37 mouse cellular contexts compared by ENCODE assay signal in genomic region chr3:146127205-146127604, GRCm38 (mm10). TPM values are rescaled to one million over a fixed set of nuclear protein-coding genes. Genes with fewer than 3 reads are reported as not detected.
DNase-seq lines count a peak whose midpoint lies in the region; ATAC-seq and TF ChIP-seq lines count a peak whose summit lies in the region.
"Had no signal": no experiment of that assay in that cellular context is flagged by ENCODE, and none has a peak within 500 bp of the region (broad histone marks: within the 10 kb centered on the region; RNA-seq: fewer than 3 reads in every experiment).

No protein-coding gene starts in this region.

- TF ChIP-seq CTCF in G1E (IDR thresholded peaks at IDR 0.05; ENCODE audit: low read depth, low read length), result no peak
- TF ChIP-seq CTCF in liver, postnatal 0 days (IDR thresholded peaks at IDR 0.05; ENCODE audit: low read depth), result no peak

- no peak overlapping the region for H3K4me3 ChIP-seq in G1E (ENCODE audit: low read depth, low read length)
- H3K4me3 ChIP-seq in liver, embryonic 12.5 days, result no peak overlapping the region
- no peak overlapping the region for H3K4me3 ChIP-seq in liver, postnatal 0 days (ENCODE audit: low read depth, low read length)
- H3K4me3 ChIP-seq: forebrain, embryonic 13.5 days; heart, embryonic 15.5 days; hindbrain, embryonic 12.5 days; intestine, embryonic 15.5 days; megakaryocyte, embryonic 14.5 days; midbrain, embryonic 13.5 days; neural tube, embryonic 15.5 days; stomach, embryonic 15.5 days had no signal

- 17% methylated on average over 6 of the region's 6 CpGs for WGBS in liver, embryonic 12.5 days (ENCODE audit: insufficient replicate concordance)
- 46% methylated on average over 6 of the region's 6 CpGs for WGBS in liver, postnatal 0 days (ENCODE audit: insufficient replicate concordance)

- no peak overlapping the region for H3K4me2 ChIP-seq in liver, embryonic 12.5 days
- no peak overlapping the region for H3K4me2 ChIP-seq in liver, postnatal 0 days (ENCODE audit: low read depth, low read length)
- H3K4me2 ChIP-seq: forebrain, embryonic 13.5 days; heart, embryonic 15.5 days; hindbrain, embryonic 12.5 days; intestine, embryonic 15.5 days; midbrain, embryonic 13.5 days; neural tube, embryonic 15.5 days; stomach, embryonic 15.5 days had no signal

- peak; percentile 52 for ATAC-seq in G1E (ENCODE audit: extremely low read depth, insufficient number of reproducible peaks, low FRiP score, poor library complexity, severe bottlenecking)
- peak; percentile 94 for ATAC-seq in liver, embryonic 12.5 days
- ATAC-seq in liver, postnatal 0 days, result peak; percentile 82
- ATAC-seq in monocyte, adult 5-6 weeks (replicated peaks; ENCODE audit: insufficient number of reproducible peaks, low FRiP score, low TSS enrichment, poor library complexity, severe bottlenecking), result no peak
- ATAC-seq in erythroblast, adult 5-6 weeks (replicated peaks; ENCODE audit: low FRiP score, poor library complexity, severe bottlenecking), result no peak
- ATAC-seq: CD4-positive, CD25-positive, alpha-beta regulatory T cell, adult 4 months; forebrain, embryonic 13.5 days; hindbrain, postnatal 0 days; intestine, embryonic 15.5 days; midbrain, embryonic 13.5 days; Patski had no signal

- H3K27me3 ChIP-seq in G1E (ENCODE audit: insufficient read depth, low read length), result no peaks in the 10 kb centered on the region; the same call in 1 of the 2 replicates
- H3K27me3 ChIP-seq in liver, embryonic 12.5 days (replicated peaks), result peaks cover 4% of the 10 kb centered on the region; the same call in 1 of the 2 replicates
- H3K27me3 ChIP-seq in liver, postnatal 0 days (ENCODE audit: insufficient read depth, low read length), result no peaks in the 10 kb centered on the region
- H3K27me3 ChIP-seq: forebrain, embryonic 13.5 days; hindbrain, embryonic 12.5 days; intestine, embryonic 15.5 days; midbrain, embryonic 13.5 days; neural tube, embryonic 15.5 days; Patski; stomach, embryonic 15.5 days had no signal

- H3K4me1 ChIP-seq in G1E (ENCODE audit: insufficient read depth, low read depth, low read length), result no peaks in the 10 kb centered on the region; the same call in 1 of the 2 replicates
- H3K4me1 ChIP-seq in liver, embryonic 12.5 days, result peaks cover 16% of the 10 kb centered on the region
- no peaks in the 10 kb centered on the region for H3K4me1 ChIP-seq in liver, postnatal 0 days (ENCODE audit: insufficient read depth)
- H3K4me1 ChIP-seq: intestine, embryonic 15.5 days; midbrain, embryonic 13.5 days; stomach, embryonic 15.5 days had no signal

- no peak overlapping the region for H3K27ac ChIP-seq in liver, embryonic 12.5 days
- no peak overlapping the region for H3K27ac ChIP-seq in liver, postnatal 0 days (ENCODE audit: low read depth)
- H3K27ac ChIP-seq: forebrain, embryonic 13.5 days; heart, embryonic 15.5 days; hindbrain, embryonic 12.5 days; hindbrain, postnatal 0 days; intestine, embryonic 15.5 days; midbrain, embryonic 13.5 days; neural tube, embryonic 15.5 days; stomach, embryonic 15.5 days had no signal

- H3K9me3 ChIP-seq in G1E (replicated peaks), result no peaks in the 10 kb centered on the region
- H3K9me3 ChIP-seq in liver, embryonic 12.5 days (replicated peaks), result no peaks in the 10 kb centered on the region
- H3K9me3 ChIP-seq in liver, postnatal 0 days (ENCODE audit: low read length), result no peaks in the 10 kb centered on the region
- H3K9me3 ChIP-seq: forebrain, embryonic 13.5 days; heart, embryonic 15.5 days; hindbrain, embryonic 12.5 days; intestine, embryonic 15.5 days; megakaryocyte, embryonic 14.5 days; midbrain, embryonic 13.5 days; neural tube, embryonic 15.5 days; stomach, embryonic 15.5 days had no signal

- H3K9ac ChIP-seq in liver, embryonic 12.5 days, result no peak overlapping the region
- no peak overlapping the region for H3K9ac ChIP-seq in liver, postnatal 0 days (replicated peaks)
- H3K9ac ChIP-seq: forebrain, embryonic 13.5 days; heart, embryonic 15.5 days; hindbrain, embryonic 12.5 days; intestine, embryonic 15.5 days; midbrain, embryonic 13.5 days; neural tube, embryonic 15.5 days; stomach, embryonic 15.5 days had no signal

- no peak for DNase-seq in G1E (ENCODE audit: low spot score)
- DNase-seq in c-Kit-positive CD71-positive TER-119-positive erythroid progenitor cells, embryonic 14.5 days (ENCODE audit: low spot score), result peak; percentile 32
- no peak for DNase-seq in liver, postnatal 0 days
- DNase-seq in spleen, postnatal 4 days (ENCODE audit: low spot score in 2 of 2), result no peak
- no peak for DNase-seq in Muller cell, postnatal 12 days (ENCODE audit: inconsistent ontology term)
- DNase-seq: adrenal gland, postnatal 25 days; cerebellum, adult 11 months; cerebellum, adult 9-11 months; gastrocnemius, postnatal 10 days; kidney, adult 8-10 months; kidney, postnatal 14 days; layer of hippocampus, adult 9-11 months; lung, postnatal 36 days; retina, postnatal 1 day; right cerebral cortex, postnatal 14 days had no signal

- no peaks in the 10 kb centered on the region for H3K36me3 ChIP-seq in G1E (replicated peaks)
- no peaks in the 10 kb centered on the region for H3K36me3 ChIP-seq in liver, embryonic 12.5 days
- H3K36me3 ChIP-seq in liver, postnatal 0 days (replicated peaks; ENCODE audit: insufficient read depth, low read length), result no peaks in the 10 kb centered on the region
- H3K36me3 ChIP-seq: heart, embryonic 15.5 days; hindbrain, embryonic 12.5 days; intestine, embryonic 15.5 days; midbrain, embryonic 13.5 days; neural tube, embryonic 15.5 days; stomach, embryonic 15.5 days had no signal

- peak; percentile 92 for TF ChIP-seq EP300 in liver, postnatal 0 days (IDR thresholded peaks at IDR 0.05; ENCODE audit: low read depth)

RNA-seq across cellular contexts. Expression of gene Mcoln3, which starts 10.0 kb away (rescaled TPM):
- total RNA-seq in G1E (2014; fragmentation: Nextera tagmentation) (not detected in 2 replicates), G1E (2017) (not detected in 2 replicates)
- not detected in 2 replicates for polyA plus RNA-seq in G1E (2012)
- polyA plus RNA-seq in liver, embryonic 12.5 days (2016; fragmentation: Nextera tagmentation; extraction: Ambion mirVana), result 0.38 and 0.61 TPM in 2 replicates
- polyA plus RNA-seq in liver, postnatal 0 days (2015; fragmentation: Nextera tagmentation; extraction: Ambion mirVana), result 0.08 TPM in 1 of 2 replicates, not detected in the other
- total RNA-seq in monocyte, adult 5-6 weeks (2017), result 0.19 to 0.78 TPM (median 0.75 TPM) in 3 replicates
- not detected in 2 replicates for total RNA-seq in erythroblast, adult 5-6 weeks (2015; ENCODE audit: low replicate concordance)
- 0.28 TPM in 1 of 2 replicates, not detected in the other for total RNA-seq in erythroblast, adult 5-6 weeks (2017; ENCODE audit: low replicate concordance)
- total RNA-seq: adrenal gland, postnatal 25 days; gastrocnemius, postnatal 10 days; heart, adult 8-10 months; heart, postnatal 25 days; hindbrain, postnatal 0 days; left cerebral cortex, adult 18-20 months; left cerebral cortex, postnatal 14 days; liver, adult 2 months had no signal
- polyA plus RNA-seq: cortical plate, adult 2 months; liver, adult 2 months had no signal

RNA-seq across cellular contexts. Expression of gene Wdr63, which starts 19.3 kb away (rescaled TPM):
- total RNA-seq in G1E (2014; fragmentation: Nextera tagmentation) (not detected in 2 replicates), G1E (2017) (0.35 TPM in 1 of 2 replicates, not detected in the other)
- not detected in 2 replicates for polyA plus RNA-seq in G1E (2012)
- polyA plus RNA-seq in liver, embryonic 12.5 days (2016; fragmentation: Nextera tagmentation; extraction: Ambion mirVana), result 0.19 and 0.30 TPM in 2 replicates
- 0.19 and 0.20 TPM in 2 replicates for polyA plus RNA-seq in liver, postnatal 0 days (2015; fragmentation: Nextera tagmentation; extraction: Ambion mirVana)
- not detected in 3 replicates for total RNA-seq in monocyte, adult 5-6 weeks (2017)
- total RNA-seq in erythroblast, adult 5-6 weeks (2015; ENCODE audit: low replicate concordance), result not detected in 2 replicates
- total RNA-seq in erythroblast, adult 5-6 weeks (2017; ENCODE audit: low replicate concordance), result not detected in 2 replicates
- total RNA-seq: adrenal gland, postnatal 25 days; gastrocnemius, postnatal 10 days; heart, adult 8-10 months; heart, postnatal 25 days had no signal
- polyA plus RNA-seq: CD4-positive, CD25-positive, alpha-beta regulatory T cell, adult 4 months; limb, embryonic 11.5 days; small intestine, adult 2 months had no signal

RNA-seq across cellular contexts. Expression of gene Mcoln2, which starts 22.4 kb away (rescaled TPM):
- total RNA-seq in G1E (2014; fragmentation: Nextera tagmentation), result not detected in 2 replicates
- 0.12 and 0.66 TPM in 2 replicates for total RNA-seq in G1E (2017)
- not detected in 2 replicates for polyA plus RNA-seq in G1E (2012)
- 5.4 and 5.7 TPM in 2 replicates for polyA plus RNA-seq in liver, embryonic 12.5 days (2016; fragmentation: Nextera tagmentation; extraction: Ambion mirVana)
- 4.3 and 4.5 TPM in 2 replicates for polyA plus RNA-seq in liver, postnatal 0 days (2015; fragmentation: Nextera tagmentation; extraction: Ambion mirVana)
- total RNA-seq in monocyte, adult 5-6 weeks (2017), result 13.6 to 28.6 TPM (median 14.5 TPM) in 3 replicates
- total RNA-seq in erythroblast, adult 5-6 weeks (2015; ENCODE audit: low replicate concordance), result 0.63 TPM in 1 of 2 replicates, not detected in the other
- not detected in 2 replicates for total RNA-seq in erythroblast, adult 5-6 weeks (2017; ENCODE audit: low replicate concordance)
- total RNA-seq: adrenal gland, postnatal 25 days; hindbrain, postnatal 0 days; left cerebral cortex, adult 18-20 months; left cerebral cortex, postnatal 14 days had no signal
- polyA plus RNA-seq: cortical plate, adult 2 months had no signal

Comparison
In these comparisons a context has a peak if more than half of its experiments do, and no peak if none do; other contexts are left out.
1. ATAC-seq: peak in G1E (single experiment), liver, embryonic 12.5 days (single experiment) and liver, postnatal 0 days (single experiment); none in monocyte, adult 5-6 weeks (single experiment) and erythroblast, adult 5-6 weeks (single experiment).